Mouse (Mus musculus): ENCODE measurements at regions not wholly inside any gene's neighbourhood (a gene's known extent, or its start where the extent isn't known, plus 50 kb on each side); places are given as distances from the start of the nearest gene placed in this dataset.

- DNase-seq (ENCODE audit: low spot score in 2 of 2), result no peak
Observed at GRCm38 (mm10) chr14:110013229-110013628, 741.7 kb downstream of the Slitrk6 start.

DNA sequence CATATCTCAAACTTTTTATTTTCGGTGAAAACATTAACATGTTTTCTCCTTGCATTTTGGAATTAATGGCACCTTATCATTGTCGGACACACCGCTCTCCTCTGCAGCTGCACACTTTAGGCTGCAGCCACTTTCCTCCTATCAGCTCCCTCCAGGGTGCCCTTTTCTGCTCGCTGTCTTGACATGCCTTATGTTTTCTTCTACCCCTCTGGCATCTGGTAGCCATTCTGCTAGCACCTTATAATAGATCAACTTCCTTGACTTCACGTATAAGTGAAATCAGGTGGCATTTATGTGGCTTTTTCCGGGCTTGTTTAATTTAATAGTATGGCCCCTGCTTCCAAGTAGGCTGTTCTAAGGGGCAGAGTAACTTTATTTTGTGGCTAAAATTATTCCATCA lies 747.8 kb downstream of the Slitrk6 start:
- no peak for DNase-seq (ENCODE audit: low spot score in 2 of 2)

GRCm38 (mm10) chr14:109985026-109985425 lies 769.9 kb downstream of the Slitrk6 start:
- no peak for DNase-seq (ENCODE audit: low spot score in 2 of 2)

GRCm38 (mm10) chr14:109958008-109958407 lies 796.9 kb downstream of the Slitrk6 start:
- DNase-seq (ENCODE audit: low spot score in 2 of 2), result no peak

DNA sequence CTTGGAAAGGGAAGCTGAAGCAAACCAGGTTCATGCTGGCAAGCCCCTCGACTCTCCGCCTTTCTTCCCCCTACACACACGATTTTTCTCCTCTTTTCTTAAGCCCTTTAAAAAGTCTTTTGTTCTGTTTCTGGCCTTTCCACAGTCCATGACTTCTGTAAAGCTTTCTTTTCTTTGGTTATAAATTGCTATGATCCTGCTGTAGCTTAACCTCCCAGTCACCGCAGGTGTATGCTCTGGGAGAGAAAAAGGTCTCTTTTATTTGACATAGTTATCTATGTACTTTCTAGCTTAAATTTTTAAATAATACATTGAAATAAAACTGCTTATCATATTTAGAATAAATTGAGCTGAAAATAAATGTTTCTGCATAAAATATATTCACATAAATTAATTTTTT lies 813.0 kb downstream of the Slitrk6 start:
- no peak for DNase-seq (ENCODE audit: low spot score in 2 of 2)

GRCm38 (mm10) chr14:109941162-109941561 lies 813.8 kb downstream of the Slitrk6 start:
- DNase-seq (ENCODE audit: low spot score in 2 of 2), result no peak

DNA sequence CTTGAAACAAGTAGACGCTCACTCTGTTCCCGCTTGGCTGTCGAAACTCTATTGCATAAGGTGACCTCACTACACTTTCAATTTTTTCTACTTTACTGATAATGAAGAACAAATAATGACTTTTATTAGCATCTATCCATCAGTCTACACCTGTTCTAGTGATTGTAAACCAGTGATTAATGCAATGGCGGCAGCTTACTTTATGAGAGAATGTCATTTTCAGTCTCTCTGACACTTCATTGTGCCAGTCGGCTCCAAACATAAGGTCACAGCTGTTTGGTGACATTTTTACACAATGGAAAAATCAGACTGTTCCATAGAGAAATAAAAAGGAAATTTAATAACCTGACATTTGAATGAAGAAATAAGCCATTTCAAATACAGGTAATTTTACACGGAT lies 817.5 kb downstream of the Slitrk6 start:
- DNase-seq (ENCODE audit: low spot score in 2 of 2), result no peak

DNA sequence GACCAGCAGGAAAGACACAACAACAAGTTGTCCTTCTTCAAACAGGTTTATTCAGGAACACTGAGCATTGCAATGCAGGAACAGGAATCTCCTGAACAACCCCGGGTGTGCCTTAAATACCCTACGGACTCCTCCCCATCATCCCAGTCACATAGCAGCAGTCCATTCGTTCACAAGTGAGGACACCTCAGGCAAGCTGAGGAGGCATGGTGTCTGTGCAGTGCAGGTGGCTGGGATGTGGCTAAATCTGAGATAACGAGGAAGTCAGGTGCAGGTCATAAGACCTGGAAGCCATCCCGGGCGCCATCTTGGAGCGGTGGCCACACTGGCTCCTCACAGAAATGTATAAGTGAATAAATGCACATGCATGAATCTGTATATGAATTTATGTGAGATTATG lies 826.0 kb downstream of the Slitrk6 start:
- no peak for DNase-seq (ENCODE audit: low spot score in 2 of 2)

DNA sequence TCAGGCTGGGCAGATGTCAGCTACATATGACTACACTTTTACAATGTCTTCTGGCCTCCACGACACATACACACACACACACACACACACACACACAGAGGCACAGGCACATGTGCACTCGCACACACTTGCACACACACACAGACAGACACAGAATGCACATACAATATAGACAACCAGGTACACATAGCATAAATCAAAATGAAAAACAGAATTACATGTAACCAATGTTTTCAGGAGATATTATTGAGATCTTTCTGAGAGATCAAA lies 863.1 kb downstream of the Slitrk6 start:
- no peak for DNase-seq (ENCODE audit: low spot score in 2 of 2)

DNA sequence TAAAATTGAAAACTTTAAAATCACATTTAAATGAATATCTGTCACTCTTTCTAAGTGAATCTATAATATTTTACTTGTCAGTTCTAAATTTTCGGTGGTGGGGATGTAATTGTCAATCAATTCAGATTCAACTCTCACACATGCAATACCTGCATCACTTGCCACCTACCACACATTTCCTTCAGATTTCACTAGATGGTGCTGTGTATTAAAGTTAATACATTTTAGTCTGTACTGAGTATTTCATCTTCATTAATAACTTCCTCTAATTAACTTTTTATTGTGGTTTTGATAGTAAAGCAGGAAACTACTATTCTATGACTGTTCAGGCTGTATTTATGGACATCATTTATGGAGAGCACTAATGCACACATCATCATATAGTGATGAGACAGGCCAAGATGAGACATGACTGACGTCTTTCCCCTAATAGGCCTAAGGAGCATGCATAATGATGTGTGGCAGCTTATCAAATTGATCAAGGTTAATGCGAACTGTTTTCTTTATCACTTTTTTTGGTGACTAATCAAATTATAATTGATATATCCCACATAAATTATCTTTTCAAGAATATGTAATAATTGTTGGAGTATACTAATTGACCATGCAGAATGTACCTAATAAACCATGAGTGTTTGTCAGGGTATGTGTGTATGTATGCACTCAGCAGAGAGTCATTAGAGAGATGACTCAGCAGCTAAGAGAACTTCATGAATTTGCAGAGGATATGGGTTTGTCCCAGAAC lies 863.6 kb downstream of the Slitrk6 start:
- no peak for DNase-seq (ENCODE audit: low spot score in 2 of 2)

DNA sequence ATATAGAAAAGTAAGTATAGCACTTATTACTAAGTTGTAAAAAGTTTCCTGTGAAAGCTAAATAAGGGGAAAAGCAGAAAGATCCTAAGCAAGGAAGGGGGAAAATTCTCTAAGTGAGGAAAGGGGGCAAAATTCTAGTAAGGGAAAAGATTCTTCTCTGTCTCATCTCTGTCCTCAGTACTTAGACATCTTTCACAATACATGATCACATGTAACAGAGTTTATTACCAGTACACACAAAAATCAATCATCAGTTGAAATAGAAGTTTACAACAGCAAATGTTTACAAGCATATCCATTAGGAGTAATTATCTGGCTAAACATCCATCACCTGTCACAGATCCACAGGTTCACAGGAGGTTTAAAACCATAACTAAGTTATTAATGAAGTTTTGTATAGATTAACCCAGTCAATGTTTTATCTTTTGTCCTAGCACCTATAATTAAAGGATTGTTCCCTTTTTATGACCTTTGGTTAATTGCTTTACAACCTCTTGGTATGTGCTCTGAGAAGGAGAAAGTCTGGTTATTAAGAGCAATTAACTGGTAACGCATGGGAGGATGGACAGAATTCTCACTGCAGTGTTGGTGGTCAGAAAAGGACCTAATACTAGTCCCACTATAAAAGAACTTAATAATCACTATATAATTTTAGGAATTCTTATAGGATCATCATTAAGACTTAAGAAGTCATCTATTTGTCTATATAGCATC lies 877.8 kb downstream of the Slitrk6 start:
- DNase-seq (ENCODE audit: low spot score in 2 of 2), result no peak

DNA sequence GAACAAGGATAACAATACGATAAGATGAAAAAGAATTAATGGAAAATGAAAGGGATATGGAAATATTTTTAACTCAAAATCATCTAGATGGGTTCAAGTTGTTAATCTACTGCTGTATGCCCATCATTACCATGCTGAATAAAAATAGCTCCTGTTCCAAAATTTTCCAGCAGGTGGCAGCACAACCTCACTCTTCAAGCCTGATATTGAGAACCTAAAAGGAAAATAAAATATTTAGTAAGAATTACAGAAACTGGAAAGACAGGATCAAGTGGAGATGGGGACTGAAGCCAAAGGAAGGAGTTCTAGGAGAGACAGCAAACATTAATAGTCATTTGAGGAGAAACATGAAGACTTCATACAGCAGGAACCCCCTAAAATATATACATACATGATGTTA lies 880.7 kb downstream of the Slitrk6 start:
- peak; percentile 4 to 46 for DNase-seq (ENCODE audit: low spot score in 2 of 2)

DNA sequence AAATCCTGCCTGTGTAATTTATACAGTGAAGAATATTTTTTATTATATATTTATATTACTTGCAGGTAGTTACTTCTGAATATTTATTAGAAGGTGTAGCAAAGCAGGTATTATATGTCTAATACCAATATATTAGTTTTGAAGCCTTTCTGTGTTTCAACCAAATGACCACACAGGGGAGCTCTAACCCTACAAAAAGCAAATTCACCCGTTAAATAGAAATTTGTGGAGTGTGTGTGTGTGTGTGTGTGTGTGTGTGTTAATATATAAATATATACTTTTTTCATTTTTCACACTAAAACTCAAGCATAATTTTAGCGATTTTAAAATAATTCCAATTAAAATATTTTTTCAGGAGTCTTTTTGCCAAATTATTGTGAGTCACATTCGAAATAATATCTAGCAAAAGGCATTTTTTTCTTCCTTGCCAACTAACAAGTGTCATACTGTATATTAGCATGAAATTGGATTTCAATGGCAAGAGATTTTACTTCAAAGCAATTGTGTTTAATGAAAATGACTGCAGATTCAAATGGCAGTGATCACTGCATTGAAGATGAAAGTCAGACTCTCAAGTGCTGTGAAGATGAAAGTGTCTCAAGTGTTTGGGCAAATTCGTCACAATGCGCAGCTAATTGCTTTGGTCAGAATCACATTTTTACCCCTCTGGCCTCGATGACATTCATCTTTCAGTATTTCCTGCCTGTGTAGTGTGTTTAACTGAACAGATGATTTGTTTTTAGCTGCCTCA lies 914.4 kb downstream of the Slitrk6 start:
- no peak for DNase-seq (ENCODE audit: low spot score in 2 of 2)

- DNase-seq (ENCODE audit: low spot score in 2 of 2), result no peak
Observed at GRCm38 (mm10) chr14:109802522-109803126, 888.7 kb upstream of the Slitrk1 start.

- no peak for DNase-seq (ENCODE audit: low spot score in 2 of 2)
Observed at GRCm38 (mm10) chr14:109772246-109772645, 858.3 kb upstream of the Slitrk1 start.

DNA sequence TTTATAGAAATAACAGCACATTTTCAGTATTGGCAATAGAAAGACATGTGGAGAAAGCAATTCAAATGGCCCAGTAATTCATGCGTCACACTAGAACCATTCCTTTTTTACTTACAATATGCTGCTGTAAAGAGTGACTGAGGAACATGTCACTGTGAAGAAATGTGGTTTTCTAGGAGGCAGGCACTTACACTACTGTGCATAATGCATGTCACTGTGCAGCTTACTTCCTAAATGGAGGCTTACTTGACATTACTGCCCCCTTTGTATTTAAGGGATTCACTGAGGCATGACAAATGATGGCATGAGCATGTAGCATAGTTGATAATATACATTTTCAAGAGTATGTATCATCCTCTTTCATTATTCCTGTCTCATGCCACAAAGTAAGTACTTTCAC lies 846.9 kb upstream of the Slitrk1 start:
- DNase-seq (ENCODE audit: low spot score in 2 of 2), result no peak

All from frontal cortex, postnatal 25 days (tissue).